Mouse (Mus musculus) gastrocnemius, postnatal 36 days (tissue): ENCODE results near the gene Borcs7. TPM values are rescaled to one million over a fixed set of nuclear protein-coding genes. Genes with fewer than 3 reads are reported as not detected.

ENCODE experiments used
- DNase-seq, 2 experiments: peaks; one replicate each; pipeline ENCODE4 v3.0.0; 2022
- intact Hi-C: fragments of 180-260 bp; cut with DNase I; formaldehyde crosslinking; loops from one replicate; pipeline ENCODE4 v1.15.1; 2025
- total RNA-seq, 2 experiments: library from RNA; stranded (reverse); gene quantifications; 2 replicates each; pipeline ENCODE4 v1.2.3; 2021

Borcs7 gene
- total RNA-seq, 2 experiments from 2014 or later = 11.9 to 12.9 TPM

- DNase-seq = no peak
- intact Hi-C loops = no loop called here
Measured at GRCm38 (mm10) chr19:46744681-46745080, 55.0 kb downstream of the Borcs7 start.

GRCm38 (mm10) chr19:46747799-46748198, 58.1 kb downstream of the Borcs7 start:
- DNase-seq = no peak
- intact Hi-C loops = no loop called here

- no peak for DNase-seq
- intact Hi-C loops = no loop called here
Measured at GRCm38 (mm10) chr19:46752235-46752634, 62.5 kb downstream of the Borcs7 start.

Other genes starting within 250 kb of the Borcs7 start
- gene Trim8, start 188.2 kb upstream of the Borcs7 start, total RNA-seq = 10 to 100 TPM; 19.0 to 19.2 TPM
- 10 to 100 TPM; 44.6 to 60.8 TPM for gene Arl3, start 116.7 kb upstream of the Borcs7 start, total RNA-seq
- gene Sfxn2, start 116.5 kb upstream of the Borcs7 start, total RNA-seq = 1 to 10 TPM; 2.7 to 4.1 TPM
- gene Wbp1l, start 90.8 kb upstream of the Borcs7 start, total RNA-seq = 10 to 100 TPM; 56.2 to 66.2 TPM
- gene Cyp17a1, start 16.7 kb upstream of the Borcs7 start, total RNA-seq = not detected
- 10 to 100 TPM; 79.6 to 84.9 TPM for gene As3mt, start 17.6 kb downstream of the Borcs7 start, total RNA-seq
- 1 to 10 TPM; 2.4 to 3.3 TPM for gene Cnnm2, start 71.7 kb downstream of the Borcs7 start, total RNA-seq